Mouse (Mus musculus): ENCODE data around the gene Ptprq.

Ptprq gene

GRCm38 (mm10) chr10:107719806-107720205 is at the start of gene Ptprq:
Ptprq (minus strand) TSS chr10:107720051.
- no peak for DNase-seq

GRCm38 (mm10) chr10:107759624-107760023 is 39.8 kb upstream of the Ptprq start:
- DNase-seq: no peak

- no peak for DNase-seq
Measured at GRCm38 (mm10) chr10:107753471-107753870, 33.6 kb upstream of the Ptprq start.

- DNase-seq: no peak
Measured at GRCm38 (mm10) chr10:107752351-107753143, 32.7 kb upstream of the Ptprq start.

- DNase-seq: no peak
Measured at GRCm38 (mm10) chr10:107751944-107752343, 32.1 kb upstream of the Ptprq start.

GRCm38 (mm10) chr10:107747566-107747965 is 27.7 kb upstream of the Ptprq start:
- DNase-seq: peak; percentile 54 to 58

GRCm38 (mm10) chr10:107746717-107747116 is 26.9 kb upstream of the Ptprq start:
- DNase-seq: no peak

- no peak for DNase-seq
Measured at GRCm38 (mm10) chr10:107739815-107740214, 20.0 kb upstream of the Ptprq start.

- DNase-seq: no peak
Measured at GRCm38 (mm10) chr10:107737743-107738142, 17.9 kb upstream of the Ptprq start.

- no peak for DNase-seq
Measured at GRCm38 (mm10) chr10:107735448-107735847, 15.6 kb upstream of the Ptprq start.

- DNase-seq: no peak
Measured at GRCm38 (mm10) chr10:107734327-107734726, 14.5 kb upstream of the Ptprq start.

GRCm38 (mm10) chr10:107725631-107726030 is 5.8 kb upstream of the Ptprq start:
- DNase-seq: no peak

GRCm38 (mm10) chr10:107704443-107704842 is 15.4 kb downstream of the Ptprq start:
- peak in 1 of 2 experiments; percentile 23 for DNase-seq

GRCm38 (mm10) chr10:107700944-107701343 is 18.9 kb downstream of the Ptprq start:
- DNase-seq: no peak

GRCm38 (mm10) chr10:107698716-107699115 is 21.1 kb downstream of the Ptprq start:
- DNase-seq: no peak

GRCm38 (mm10) chr10:107697177-107697576 is 22.7 kb downstream of the Ptprq start:
- no peak for DNase-seq

GRCm38 (mm10) chr10:107687382-107687781 is 32.5 kb downstream of the Ptprq start:
- DNase-seq: no peak

GRCm38 (mm10) chr10:107675994-107676393 is 43.9 kb downstream of the Ptprq start:
- no peak for DNase-seq

GRCm38 (mm10) chr10:107668374-107669094 is 51.3 kb downstream of the Ptprq start:
- no peak for DNase-seq

- DNase-seq: peak; percentile 21 to 28
Measured at GRCm38 (mm10) chr10:107662372-107663065, 57.3 kb downstream of the Ptprq start.

- DNase-seq: no peak
Measured at GRCm38 (mm10) chr10:107661970-107662369, 57.9 kb downstream of the Ptprq start.

- DNase-seq: no peak
Measured at GRCm38 (mm10) chr10:107659141-107659540, 60.7 kb downstream of the Ptprq start.

- no peak for DNase-seq
Measured at GRCm38 (mm10) chr10:107649687-107650086, 70.2 kb downstream of the Ptprq start.
